Mouse (Mus musculus) embryonic facial prominence, embryonic 14.5 days (tissue): ENCODE measurements around the gene Apol7a. TPM values are rescaled to one million over a fixed set of nuclear protein-coding genes. Genes with fewer than 3 reads are reported as not detected.

ENCODE experiments used
- ATAC-seq: fragments of 200-750 bp; cut with Nextera tagmentation; 2 replicates; pipeline ENCODE4 v1.8.0; 2017; ENCODE audit warnings: low read depth, moderate number of reproducible peaks, moderate TSS enrichment
- DNase-seq: peaks from one replicate; pipeline ENCODE4 v3.0.0-alpha.2; 2015; ENCODE audit warnings: low spot score
- H3K27ac ChIP-seq: fragments of 300-500 bp; sonication (generic); replicated peaks from 2 replicates; pipeline ENCODE4 v1.5.1; 2014; ENCODE audit warnings: low read depth, mild to moderate bottlenecking, low read length, moderate library complexity
- H3K27me3 ChIP-seq: fragments of 300-500 bp; sonication (generic); replicated peaks from 2 replicates; pipeline ENCODE4 v1.6.1; 2014; ENCODE audit warnings: low read length; ENCODE audit not compliant: control insufficient read depth, insufficient read depth
- H3K36me3 ChIP-seq: fragments of 300-500 bp; sonication (generic); 2 replicates; pipeline ENCODE4 v1.6.1; 2014; ENCODE audit warnings: low read length, mixed read lengths; ENCODE audit not compliant: control insufficient read depth, insufficient read depth
- H3K4me1 ChIP-seq: fragments of 300-500 bp; sonication (generic); 2 replicates; pipeline ENCODE4 v1.6.1; 2014; ENCODE audit warnings: antibody characterized with exemption, low read length; ENCODE audit not compliant: control insufficient read depth, insufficient read depth
- H3K4me2 ChIP-seq: fragments of 300-500 bp; sonication (generic); 2 replicates; pipeline ENCODE4 v1.6.1; 2014; ENCODE audit warnings: low read depth, mild to moderate bottlenecking, low read length, moderate library complexity, mixed read lengths
- H3K4me3 ChIP-seq: fragments of 300-500 bp; sonication (generic); 2 replicates; pipeline ENCODE4 v1.5.1; 2014; ENCODE audit warnings: low read depth, mild to moderate bottlenecking, low read length
- H3K9ac ChIP-seq: fragments of 300-500 bp; sonication (generic); 2 replicates; pipeline ENCODE4 v1.6.1; 2014; ENCODE audit warnings: low read depth, mild to moderate bottlenecking, low read length, moderate library complexity, mixed read lengths
- H3K9me3 ChIP-seq: fragments of 300-500 bp; sonication (generic); 2 replicates; pipeline ENCODE4 v1.6.1; 2016; ENCODE audit warnings: low read length; ENCODE audit not compliant: control insufficient read depth
- WGBS: fragments of 180-500 bp; shearing (Covaris S2); extraction: QIAGEN DNeasy Blood & Tissue Kit; methylation state at CpG from one replicate; pipeline ENCODE4 v1.1.7; 2014; 5-methylcytosine and 5-hydroxymethylcytosine counted together
- polyA plus RNA-seq: library from polyadenylated mRNA; unstranded; fragments of >200 nt; fragmentation: Nextera tagmentation; extraction: Ambion mirVana; gene quantifications from 2 replicates; pipeline ENCODE4 v1.2.1, GENCODE M21; 2014

Gene Apol7a
- polyA plus RNA-seq, 1 experiment from 2014 or later = 0.43 TPM

GRCm38 (mm10) chr15:77382271-77382850, 16.5 kb downstream of the Apol7a start:
- H3K36me3 ChIP-seq = no peaks in the 10 kb centered on the region
- H3K9me3 ChIP-seq = no peaks in the 10 kb centered on the region
- no peak overlapping the region for H3K4me3 ChIP-seq
- ATAC-seq (no peak), DNase-seq (no peak)
- no peaks in the 10 kb centered on the region for H3K4me1 ChIP-seq
- H3K27ac ChIP-seq = no peak overlapping the region
- H3K4me2 ChIP-seq = no peak overlapping the region
- H3K9ac ChIP-seq = no peak overlapping the region
- H3K27me3 ChIP-seq = no peaks in the 10 kb centered on the region
- 88% methylated on average over 10 of the region's 11 CpGs for WGBS

- Histone ChIP-seq H3K27ac (no peak overlapping the region), H3K4me3 (no peak overlapping the region), H3K9ac (no peak overlapping the region), H3K4me1 (no peaks in the 10 kb centered on the region), H3K27me3 (no peaks in the 10 kb centered on the region), H3K4me2 (no peak overlapping the region), H3K36me3 (no peaks in the 10 kb centered on the region), H3K9me3 (no peaks in the 10 kb centered on the region)
- DNase-seq (no peak), ATAC-seq (no peak)
- 79% methylated on average over 6 of the region's 6 CpGs for WGBS
Measured at GRCm38 (mm10) chr15:77381481-77381880, 17.4 kb downstream of the Apol7a start.

GRCm38 (mm10) chr15:77379921-77380320, 19.0 kb downstream of the Apol7a start:
- no peak overlapping the region for H3K4me2 ChIP-seq

GRCm38 (mm10) chr15:77377419-77377818, 21.5 kb downstream of the Apol7a start:
- no peak for ATAC-seq
- Histone ChIP-seq H3K36me3 (no peaks in the 10 kb centered on the region), H3K27me3 (no peaks in the 10 kb centered on the region), H3K4me1 (no peaks in the 10 kb centered on the region), H3K9me3 (no peaks in the 10 kb centered on the region), H3K27ac (no peak overlapping the region), H3K4me3 (no peak overlapping the region), H3K4me2 (no peak overlapping the region), H3K9ac (no peak overlapping the region)
- no peak for DNase-seq
- WGBS = 90% methylated on average over 4 of the region's 4 CpGs

More at GRCm38 (mm10) chr15:77379921-77380320, 19.0 kb downstream of the Apol7a start:
- no peaks in the 10 kb centered on the region for H3K36me3 ChIP-seq
- H3K4me1 ChIP-seq = no peaks in the 10 kb centered on the region
- 37% methylated on average over 4 of the region's 4 CpGs for WGBS
- H3K4me3 ChIP-seq = no peak overlapping the region
- H3K9me3 ChIP-seq = no peaks in the 10 kb centered on the region
- ATAC-seq = no peak
- H3K27me3 ChIP-seq = no peaks in the 10 kb centered on the region
- no peak for DNase-seq
- H3K27ac ChIP-seq = no peak overlapping the region
- H3K9ac ChIP-seq = no peak overlapping the region

GRCm38 (mm10) chr15:77376920-77377319, 22.0 kb downstream of the Apol7a start:
- 79% methylated on average over 7 of the region's 7 CpGs for WGBS
- no peak for DNase-seq
- Histone ChIP-seq H3K9ac (no peak overlapping the region), H3K4me3 (no peak overlapping the region), H3K9me3 (no peaks in the 10 kb centered on the region), H3K27ac (no peak overlapping the region), H3K36me3 (no peaks in the 10 kb centered on the region), H3K4me2 (no peak overlapping the region), H3K27me3 (no peaks in the 10 kb centered on the region), H3K4me1 (no peaks in the 10 kb centered on the region)
- no peak for ATAC-seq

DNA sequence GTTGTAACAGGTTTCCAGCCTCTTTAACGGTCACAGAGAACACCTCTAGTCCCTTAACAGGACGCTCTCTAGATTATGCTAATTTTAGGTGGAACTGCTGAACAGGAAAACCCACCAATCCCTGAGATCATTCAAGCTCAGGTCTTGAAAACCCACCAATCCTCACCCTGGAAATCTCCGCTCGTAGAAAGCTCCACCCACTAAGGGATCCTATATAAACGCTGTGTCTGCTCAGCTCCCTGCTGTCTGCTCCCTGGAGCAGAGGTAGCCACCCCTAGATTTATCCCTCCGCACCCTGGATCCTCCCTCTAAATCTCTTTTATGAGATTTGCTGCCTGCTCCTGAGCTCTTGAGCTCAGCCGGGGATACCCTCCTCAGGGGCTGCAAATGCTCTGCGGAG, 28.3 kb downstream of the Apol7a start:
- ATAC-seq = no peak
- H3K27ac ChIP-seq = no peak overlapping the region
- H3K9me3 ChIP-seq = no peaks in the 10 kb centered on the region; the same call in 1 of the 2 replicates
- no peak for DNase-seq
- no peaks in the 10 kb centered on the region for H3K36me3 ChIP-seq
- H3K27me3 ChIP-seq = no peaks in the 10 kb centered on the region
- H3K4me1 ChIP-seq = peaks cover 16% of the 10 kb centered on the region
- no peak overlapping the region for H3K4me2 ChIP-seq
- no peak overlapping the region for H3K9ac ChIP-seq
- H3K4me3 ChIP-seq = no peak overlapping the region
- WGBS = 92% methylated on average over 8 of the region's 8 CpGs

DNA sequence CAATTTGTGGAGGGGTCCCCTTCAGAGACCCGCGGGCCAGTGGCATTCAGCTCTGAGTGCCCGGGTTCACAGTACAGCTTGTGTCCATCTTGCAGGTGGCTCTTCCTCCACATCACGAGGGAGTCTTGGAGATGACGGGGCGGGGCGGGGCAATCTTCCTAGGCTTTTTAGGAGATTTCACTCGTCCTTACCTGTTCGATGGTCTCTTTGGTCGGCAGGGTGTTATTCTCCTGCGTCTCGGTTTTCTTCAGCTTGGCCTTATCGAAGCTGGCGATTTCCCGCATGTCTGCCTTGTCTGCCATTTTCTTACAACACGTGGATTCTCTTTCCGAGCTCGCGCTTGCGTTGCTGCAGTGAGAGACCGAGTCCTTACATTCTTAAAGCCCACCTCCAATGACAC, 28.9 kb downstream of the Apol7a start:
- ATAC-seq (no peak), DNase-seq (no peak)
- no peak overlapping the region for H3K4me3 ChIP-seq
- WGBS = 92% methylated on average over 21 of the region's 21 CpGs
- no peak overlapping the region for H3K27ac ChIP-seq
- H3K27me3 ChIP-seq = no peaks in the 10 kb centered on the region
- H3K4me1 ChIP-seq = peaks cover 22% of the 10 kb centered on the region
- no peak overlapping the region for H3K9ac ChIP-seq
- H3K4me2 ChIP-seq = no peak overlapping the region
- no peaks in the 10 kb centered on the region; the same call in 1 of the 2 replicates for H3K9me3 ChIP-seq
- H3K36me3 ChIP-seq = no peaks in the 10 kb centered on the region

- 78% methylated on average over 12 of the region's 12 CpGs for WGBS
- H3K4me2 ChIP-seq = peak overlapping the region; percentile 62
- H3K27me3 ChIP-seq = no peaks in the 10 kb centered on the region
- DNase-seq (peak; percentile 32), ATAC-seq (no peak)
- H3K4me3 ChIP-seq = peak overlapping the region; percentile 10; the same call in 1 of the 2 replicates
- H3K9me3 ChIP-seq = no peaks in the 10 kb centered on the region; the same call in 1 of the 2 replicates
- no peaks in the 10 kb centered on the region for H3K36me3 ChIP-seq
- 0 out of 2 replicates have a peak overlapping the region, but pooled peaks have one; percentile 48 for H3K9ac ChIP-seq
- peaks cover 28% of the 10 kb centered on the region for H3K4me1 ChIP-seq
- H3K27ac ChIP-seq = peak overlapping the region; percentile 99; the same call in 1 of the 2 replicates
Measured at GRCm38 (mm10) chr15:77368818-77369320, 30.0 kb downstream of the Apol7a start.

- peak; percentile 70 for ATAC-seq
Measured at GRCm38 (mm10) chr15:77368148-77368547, 30.8 kb downstream of the Apol7a start.

More at GRCm38 (mm10) chr15:77368148-77368547, 30.8 kb downstream of the Apol7a start:
- peak; percentile 96 for DNase-seq
- Histone ChIP-seq H3K36me3 (no peaks in the 10 kb centered on the region), H3K4me3 (peak overlapping the region; percentile 10; the same call in 1 of the 2 replicates), H3K9ac (peak overlapping the region; percentile 48), H3K27ac (peak overlapping the region; percentile 99), H3K4me1 (peaks cover 35% of the 10 kb centered on the region), H3K9me3 (no peaks in the 10 kb centered on the region; the same call in 1 of the 2 replicates), H3K27me3 (no peaks in the 10 kb centered on the region), H3K4me2 (peak overlapping the region; percentile 62)
- 1% methylated on average over 13 of the region's 13 CpGs for WGBS
